Mouse (Mus musculus) cerebral cortex, adult 2 months (tissue): ENCODE data around the gene Ces1h.

Experiments used
- WGBS: fragments of 180-500 bp; shearing (Covaris S2); methylation state at CpG from one replicate; pipeline ENCODE4 v1.1.7; 2018; 5-methylcytosine and 5-hydroxymethylcytosine counted together

Gene Ces1h

GRCm38 (mm10) chr8:93379625-93380024, at the start of gene Ces1h:
Gene Ces1h (minus strand): TSS chr8:93379725.
- 93% methylated on average over 4 of the region's 4 CpGs for WGBS

GRCm38 (mm10) chr8:93427195-93427594, 47.7 kb upstream of the Ces1h start:
- 91% methylated on average over 16 of the region's 16 CpGs for WGBS

- 76% methylated on average over 4 of the region's 4 CpGs for WGBS
Observed at GRCm38 (mm10) chr8:93415387-93415786, 35.9 kb upstream of the Ces1h start.

- WGBS: 77% methylated on average over 2 of the region's 2 CpGs
Observed at GRCm38 (mm10) chr8:93408830-93409229, 29.3 kb upstream of the Ces1h start.

- 63% methylated on average over 2 of the region's 2 CpGs for WGBS
Observed at GRCm38 (mm10) chr8:93399698-93400097, 20.2 kb upstream of the Ces1h start.

GRCm38 (mm10) chr8:93398044-93398443, 18.5 kb upstream of the Ces1h start:
- WGBS: 14% methylated on average over 1 of the region's 1 CpGs

- 70% methylated on average over 8 of the region's 8 CpGs for WGBS
Observed at GRCm38 (mm10) chr8:93394079-93394619, 14.6 kb upstream of the Ces1h start.

- 48% methylated on average over 2 of the region's 2 CpGs for WGBS
Observed at GRCm38 (mm10) chr8:93369481-93369880, 10.0 kb downstream of the Ces1h start.

- 94% methylated on average over 2 of the region's 2 CpGs for WGBS
Observed at GRCm38 (mm10) chr8:93339531-93339930, 40.0 kb downstream of the Ces1h start.

GRCm38 (mm10) chr8:93337207-93337606, 42.3 kb downstream of the Ces1h start, which contains the start of gene Ces1g:
Gene Ces1g (minus strand): TSS chr8:93337308.
- 79% methylated on average over 3 of the region's 3 CpGs for WGBS

- WGBS: 86% methylated on average over 1 of the region's 1 CpGs
Observed at GRCm38 (mm10) chr8:93332703-93333102, 46.8 kb downstream of the Ces1h start.

- WGBS: 91% methylated on average over 2 of the region's 2 CpGs
Observed at GRCm38 (mm10) chr8:93331151-93331550, 48.4 kb downstream of the Ces1h start.

GRCm38 (mm10) chr8:93325123-93325522, 54.4 kb downstream of the Ces1h start:
- WGBS: 94% methylated on average over 2 of the region's 2 CpGs

GRCm38 (mm10) chr8:93317031-93317430, 62.5 kb downstream of the Ces1h start:
- WGBS: 66% methylated on average over 2 of the region's 2 CpGs

GRCm38 (mm10) chr8:93315557-93315956, 64.0 kb downstream of the Ces1h start:
- WGBS: 62% methylated on average over 2 of the region's 2 CpGs
